Mouse (Mus musculus): ENCODE results near the gene Cyp2w1. TPM values are rescaled to one million over a fixed set of nuclear protein-coding genes. Genes with fewer than 3 reads are reported as not detected.

Gene Cyp2w1
- polyA plus RNA-seq, 1 experiment from 2014 or later: not detected

DNA sequence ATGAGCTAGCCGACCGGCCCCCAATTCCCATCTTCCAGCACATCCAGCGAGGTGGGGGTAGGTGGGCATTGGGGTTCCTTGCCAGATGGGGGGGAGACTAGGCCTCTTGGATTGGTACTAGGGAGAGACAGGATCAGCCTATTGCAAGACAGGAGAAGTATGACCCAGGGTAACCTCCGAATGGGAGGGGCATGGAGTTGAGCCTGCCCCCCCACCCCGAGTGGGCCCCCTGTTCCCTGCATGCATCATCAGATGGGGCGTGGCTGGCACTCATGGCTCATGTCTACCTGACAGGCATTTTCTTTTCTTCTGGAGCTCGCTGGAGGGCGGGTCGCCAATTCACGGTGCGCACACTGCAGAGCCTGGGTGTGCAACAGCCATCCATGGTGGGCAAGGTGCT, 1.5 kb downstream of the Cyp2w1 start:
- no peak overlapping the region for H3K4me2 ChIP-seq (ENCODE audit: low read length)
- no peaks in the 10 kb centered on the region for H3K4me1 ChIP-seq (ENCODE audit: control insufficient read depth, insufficient read depth, low read depth, low read length)
- H3K9ac ChIP-seq (ENCODE audit: low read depth, low read length): no peak overlapping the region
- no peaks in the 10 kb centered on the region for H3K9me3 ChIP-seq (ENCODE audit: control insufficient read depth, low read length)
- H3K27me3 ChIP-seq (replicated peaks; ENCODE audit: control insufficient read depth, insufficient read depth, low read length): no peaks in the 10 kb centered on the region
- ATAC-seq: no peak
- no peaks in the 10 kb centered on the region for H3K36me3 ChIP-seq (ENCODE audit: control insufficient read depth, insufficient read depth, low read length)
- 90% methylated on average over 11 of the region's 11 CpGs for WGBS
- no peak overlapping the region for H3K4me3 ChIP-seq (ENCODE audit: low read length)
- H3K27ac ChIP-seq (ENCODE audit: low read depth, low read length): no peak overlapping the region

GRCm38 (mm10) chr5:139355235-139355772, 2.9 kb downstream of the Cyp2w1 start:
- Histone ChIP-seq H3K27ac (ENCODE audit: low read depth, low read length) (no peak overlapping the region), H3K4me1 (ENCODE audit: control insufficient read depth, insufficient read depth, low read depth, low read length) (no peaks in the 10 kb centered on the region), H3K27me3 (replicated peaks; ENCODE audit: control insufficient read depth, insufficient read depth, low read length) (no peaks in the 10 kb centered on the region), H3K36me3 (ENCODE audit: control insufficient read depth, insufficient read depth, low read length) (peaks cover under 1% of the 10 kb centered on the region; the same call in 1 of the 2 replicates), H3K9me3 (ENCODE audit: control insufficient read depth, low read length) (no peaks in the 10 kb centered on the region), H3K9ac (ENCODE audit: low read depth, low read length) (no peak overlapping the region), H3K4me3 (ENCODE audit: low read length) (no peak overlapping the region), H3K4me2 (ENCODE audit: low read length) (no peak overlapping the region)
- 34% methylated on average over 19 of the region's 19 CpGs for WGBS
- ATAC-seq: no peak

- no peaks in the 10 kb centered on the region for H3K27me3 ChIP-seq (replicated peaks; ENCODE audit: control insufficient read depth, insufficient read depth, low read length)
- no peaks in the 10 kb centered on the region for H3K9me3 ChIP-seq (ENCODE audit: control insufficient read depth, low read length)
- H3K4me1 ChIP-seq (ENCODE audit: control insufficient read depth, insufficient read depth, low read depth, low read length): no peaks in the 10 kb centered on the region
- no peak overlapping the region for H3K4me2 ChIP-seq (ENCODE audit: low read length)
- peaks cover 5% of the 10 kb centered on the region; the same call in 1 of the 2 replicates for H3K36me3 ChIP-seq (ENCODE audit: control insufficient read depth, insufficient read depth, low read length)
- H3K27ac ChIP-seq (ENCODE audit: low read depth, low read length): no peak overlapping the region
- H3K9ac ChIP-seq (ENCODE audit: low read depth, low read length): no peak overlapping the region
- 80% methylated on average over 2 of the region's 2 CpGs for WGBS
- ATAC-seq: no peak
- H3K4me3 ChIP-seq (ENCODE audit: low read length): no peak overlapping the region
Observed at GRCm38 (mm10) chr5:139358653-139359052, 6.2 kb downstream of the Cyp2w1 start.

- Histone ChIP-seq H3K27ac (ENCODE audit: low read depth, low read length) (no peak overlapping the region), H3K4me2 (ENCODE audit: low read length) (no peak overlapping the region), H3K4me1 (ENCODE audit: control insufficient read depth, insufficient read depth, low read depth, low read length) (peaks cover under 1% of the 10 kb centered on the region; the same call in 1 of the 2 replicates), H3K9ac (ENCODE audit: low read depth, low read length) (no peak overlapping the region), H3K36me3 (ENCODE audit: control insufficient read depth, insufficient read depth, low read length) (peaks cover 5% of the 10 kb centered on the region; the same call in 1 of the 2 replicates), H3K9me3 (ENCODE audit: control insufficient read depth, low read length) (no peaks in the 10 kb centered on the region), H3K4me3 (ENCODE audit: low read length) (no peak overlapping the region), H3K27me3 (replicated peaks; ENCODE audit: control insufficient read depth, insufficient read depth, low read length) (no peaks in the 10 kb centered on the region)
- ATAC-seq: no peak
- WGBS: 93% methylated on average over 5 of the region's 5 CpGs
Observed at GRCm38 (mm10) chr5:139359244-139359643, 6.8 kb downstream of the Cyp2w1 start.

- 70% methylated on average over 7 of the region's 7 CpGs for WGBS
- no peak overlapping the region for H3K4me3 ChIP-seq (ENCODE audit: low read length)
Observed at GRCm38 (mm10) chr5:139363858-139364257, 11.4 kb downstream of the Cyp2w1 start.

DNA sequence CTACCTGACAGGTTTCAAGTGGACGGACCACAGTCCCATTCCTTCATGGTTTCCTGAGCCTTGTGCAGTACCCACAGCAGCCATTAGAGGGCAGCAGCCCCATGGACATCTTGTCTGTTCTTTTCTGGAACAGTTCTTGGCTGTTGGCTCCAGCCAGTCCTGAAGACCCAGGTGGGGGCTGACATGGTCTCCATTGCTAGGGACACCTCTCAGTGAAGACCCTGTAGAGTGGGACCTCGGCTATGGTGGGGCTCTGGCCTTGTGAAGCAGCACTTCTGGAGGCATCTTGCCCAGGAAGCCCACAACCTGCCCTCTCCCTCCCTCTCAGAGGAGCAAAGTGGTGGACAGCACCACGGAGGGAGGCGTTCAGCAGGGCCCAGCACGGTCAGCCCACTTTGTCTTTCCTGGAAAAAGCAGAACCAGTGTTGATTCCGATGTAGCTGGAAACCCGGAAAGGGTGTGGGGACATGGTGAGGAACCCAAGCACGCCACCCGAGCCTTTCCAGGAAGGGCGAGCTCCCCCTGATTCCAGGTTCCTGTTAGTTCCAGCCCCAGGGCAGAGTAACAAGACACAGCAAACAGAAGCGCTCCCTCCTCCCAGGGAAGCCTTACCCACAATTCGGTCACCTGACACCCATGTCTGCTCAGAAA, 12.0 kb downstream of the Cyp2w1 start:
- Histone ChIP-seq H3K36me3 (ENCODE audit: control insufficient read depth, insufficient read depth, low read length) (peaks cover 5% of the 10 kb centered on the region; the same call in 1 of the 2 replicates), H3K4me3 (ENCODE audit: low read length) (no peak overlapping the region), H3K27me3 (replicated peaks; ENCODE audit: control insufficient read depth, insufficient read depth, low read length) (no peaks in the 10 kb centered on the region), H3K9ac (ENCODE audit: low read depth, low read length) (peak overlapping the region; percentile 1; the same call in 1 of the 2 replicates), H3K9me3 (ENCODE audit: control insufficient read depth, low read length) (no peaks in the 10 kb centered on the region), H3K4me1 (ENCODE audit: control insufficient read depth, insufficient read depth, low read depth, low read length) (peaks cover 11% of the 10 kb centered on the region), H3K4me2 (ENCODE audit: low read length) (no peak overlapping the region), H3K27ac (ENCODE audit: low read depth, low read length) (peak overlapping the region; percentile 21; the same call in 1 of the 2 replicates)
- ATAC-seq: peak; percentile 68
- 39% methylated on average over 12 of the region's 12 CpGs for WGBS

More at GRCm38 (mm10) chr5:139363858-139364257, 11.4 kb downstream of the Cyp2w1 start:
- Histone ChIP-seq H3K9ac (ENCODE audit: low read depth, low read length) (peak overlapping the region; percentile 1; the same call in 1 of the 2 replicates), H3K9me3 (ENCODE audit: control insufficient read depth, low read length) (no peaks in the 10 kb centered on the region), H3K4me1 (ENCODE audit: control insufficient read depth, insufficient read depth, low read depth, low read length) (peaks cover 11% of the 10 kb centered on the region), H3K27ac (ENCODE audit: low read depth, low read length) (no peak overlapping the region), H3K4me2 (ENCODE audit: low read length) (no peak overlapping the region), H3K27me3 (replicated peaks; ENCODE audit: control insufficient read depth, insufficient read depth, low read length) (no peaks in the 10 kb centered on the region), H3K36me3 (ENCODE audit: control insufficient read depth, insufficient read depth, low read length) (peaks cover 5% of the 10 kb centered on the region; the same call in 1 of the 2 replicates)
- no peak; the same call in 1 of the 2 replicates for ATAC-seq

GRCm38 (mm10) chr5:139364911-139365571, 12.6 kb downstream of the Cyp2w1 start:
- Histone ChIP-seq H3K36me3 (ENCODE audit: control insufficient read depth, insufficient read depth, low read length) (peaks cover 5% of the 10 kb centered on the region; the same call in 1 of the 2 replicates), H3K4me3 (ENCODE audit: low read length) (no peak overlapping the region), H3K27me3 (replicated peaks; ENCODE audit: control insufficient read depth, insufficient read depth, low read length) (no peaks in the 10 kb centered on the region), H3K4me2 (ENCODE audit: low read length) (no peak overlapping the region), H3K4me1 (ENCODE audit: control insufficient read depth, insufficient read depth, low read depth, low read length) (peaks cover 11% of the 10 kb centered on the region), H3K9me3 (ENCODE audit: control insufficient read depth, low read length) (no peaks in the 10 kb centered on the region), H3K9ac (ENCODE audit: low read depth, low read length) (no peak overlapping the region), H3K27ac (ENCODE audit: low read depth, low read length) (peak overlapping the region; percentile 21; the same call in 1 of the 2 replicates)
- ATAC-seq: peak; percentile 46
- WGBS: 40% methylated on average over 5 of the region's 5 CpGs

GRCm38 (mm10) chr5:139365827-139366226, 13.4 kb downstream of the Cyp2w1 start:
- ATAC-seq: no peak
- 76% methylated on average over 1 of the region's 1 CpGs for WGBS

DNA sequence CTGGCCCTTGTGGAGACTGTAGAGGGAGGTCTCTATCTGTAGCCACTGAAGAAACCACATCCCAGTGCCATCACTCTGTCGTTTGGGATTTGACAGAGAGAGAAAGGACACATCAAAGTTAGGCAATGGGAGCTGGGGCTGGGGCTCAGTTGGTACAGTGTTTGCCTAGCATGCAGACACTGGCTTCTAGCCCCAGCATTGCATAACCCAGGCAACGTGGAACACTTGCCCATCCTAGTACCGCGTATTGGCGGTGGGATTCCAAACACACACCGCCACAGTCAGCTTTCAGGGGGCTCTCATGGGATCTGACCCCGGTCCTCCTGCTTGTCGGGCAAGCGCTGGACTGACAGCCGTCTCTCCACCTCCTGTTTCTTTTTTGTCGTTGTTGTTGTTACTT, 14.1 kb downstream of the Cyp2w1 start:
- H3K4me1 ChIP-seq (ENCODE audit: control insufficient read depth, insufficient read depth, low read depth, low read length): peaks cover 20% of the 10 kb centered on the region
- H3K4me3 ChIP-seq (ENCODE audit: low read length): no peak overlapping the region
- ATAC-seq: no peak
- H3K27me3 ChIP-seq (replicated peaks; ENCODE audit: control insufficient read depth, insufficient read depth, low read length): no peaks in the 10 kb centered on the region
- H3K9ac ChIP-seq (ENCODE audit: low read depth, low read length): no peak overlapping the region
- H3K27ac ChIP-seq (ENCODE audit: low read depth, low read length): no peak overlapping the region
- H3K36me3 ChIP-seq (ENCODE audit: control insufficient read depth, insufficient read depth, low read length): 0 out of 2 replicates have a peak, but pooled peaks cover 2% of the 10 kb centered on the region
- 75% methylated on average over 11 of the region's 11 CpGs for WGBS
- no peak overlapping the region for H3K4me2 ChIP-seq (ENCODE audit: low read length)
- no peaks in the 10 kb centered on the region for H3K9me3 ChIP-seq (ENCODE audit: control insufficient read depth, low read length)

More at GRCm38 (mm10) chr5:139365827-139366226, 13.4 kb downstream of the Cyp2w1 start:
- Histone ChIP-seq H3K9me3 (ENCODE audit: control insufficient read depth, low read length) (no peaks in the 10 kb centered on the region), H3K4me3 (ENCODE audit: low read length) (no peak overlapping the region), H3K4me2 (ENCODE audit: low read length) (no peak overlapping the region), H3K27me3 (replicated peaks; ENCODE audit: control insufficient read depth, insufficient read depth, low read length) (no peaks in the 10 kb centered on the region), H3K36me3 (ENCODE audit: control insufficient read depth, insufficient read depth, low read length) (0 out of 2 replicates have a peak, but pooled peaks cover 2% of the 10 kb centered on the region), H3K27ac (ENCODE audit: low read depth, low read length) (no peak overlapping the region), H3K4me1 (ENCODE audit: control insufficient read depth, insufficient read depth, low read depth, low read length) (peaks cover 13% of the 10 kb centered on the region), H3K9ac (ENCODE audit: low read depth, low read length) (no peak overlapping the region)
